Mouse (Mus musculus): ENCODE results near the gene Cog2.

Gene Cog2

GRCm38 (mm10) chr8:124546371-124546770 is 25.8 kb downstream of the Cog2 start:
- no peak for TF ChIP-seq NANOG (IDR thresholded peaks at IDR 0.05; ENCODE audit: borderline replicate concordance, low read length)
- no peak for TF ChIP-seq CTCF (conservative IDR thresholded peaks at IDR 0.05; ENCODE audit: low read length)
- TF ChIP-seq POU5F1 (IDR thresholded peaks at IDR 0.05; ENCODE audit: borderline replicate concordance, low read length), result no peak
- H3K27me3 ChIP-seq (ENCODE audit: insufficient read depth, low read length), result no peaks in the 10 kb centered on the region

GRCm38 (mm10) chr8:124546815-124547214 is 26.2 kb downstream of the Cog2 start:
- TF ChIP-seq NANOG (IDR thresholded peaks at IDR 0.05; ENCODE audit: borderline replicate concordance, low read length) (no peak), POU5F1 (IDR thresholded peaks at IDR 0.05; ENCODE audit: borderline replicate concordance, low read length) (no peak), CTCF (conservative IDR thresholded peaks at IDR 0.05; ENCODE audit: low read length) (no peak)
- peaks cover 41% of the 10 kb centered on the region for H3K4me1 ChIP-seq (replicated peaks; ENCODE audit: low read depth, low read length)
- H3K9me3 ChIP-seq (ENCODE audit: low read length), result peaks cover 14% of the 10 kb centered on the region
- H3K36me3 ChIP-seq (ENCODE audit: insufficient read depth, low read length), result peaks cover 99% of the 10 kb centered on the region
- no peaks in the 10 kb centered on the region for H3K27me3 ChIP-seq (ENCODE audit: insufficient read depth, low read length)
- H3K4me3 ChIP-seq (replicated peaks; ENCODE audit: low read length), result no peak overlapping the region

More at GRCm38 (mm10) chr8:124546371-124546770, 25.8 kb downstream of the Cog2 start:
- Histone ChIP-seq H3K4me1 (replicated peaks; ENCODE audit: low read depth, low read length) (peaks cover 41% of the 10 kb centered on the region), H3K4me3 (replicated peaks; ENCODE audit: low read length) (no peak overlapping the region), H3K9me3 (ENCODE audit: low read length) (peaks cover 14% of the 10 kb centered on the region), H3K36me3 (ENCODE audit: insufficient read depth, low read length) (peaks cover 99% of the 10 kb centered on the region)

GRCm38 (mm10) chr8:124547269-124547668 is 26.7 kb downstream of the Cog2 start:
- Histone ChIP-seq H3K27me3 (ENCODE audit: insufficient read depth, low read length) (no peaks in the 10 kb centered on the region), H3K36me3 (ENCODE audit: insufficient read depth, low read length) (peaks cover 99% of the 10 kb centered on the region), H3K4me3 (replicated peaks; ENCODE audit: low read length) (no peak overlapping the region), H3K9me3 (ENCODE audit: low read length) (peaks cover 14% of the 10 kb centered on the region), H3K4me1 (replicated peaks; ENCODE audit: low read depth, low read length) (peaks cover 41% of the 10 kb centered on the region)
- TF ChIP-seq POU5F1 (IDR thresholded peaks at IDR 0.05; ENCODE audit: borderline replicate concordance, low read length) (no peak), CTCF (conservative IDR thresholded peaks at IDR 0.05; ENCODE audit: low read length) (no peak), NANOG (IDR thresholded peaks at IDR 0.05; ENCODE audit: borderline replicate concordance, low read length) (no peak)

GRCm38 (mm10) chr8:124548187-124548586 is 27.6 kb downstream of the Cog2 start:
- Histone ChIP-seq H3K36me3 (ENCODE audit: insufficient read depth, low read length) (peaks cover 97% of the 10 kb centered on the region), H3K4me1 (replicated peaks; ENCODE audit: low read depth, low read length) (peaks cover 41% of the 10 kb centered on the region), H3K27me3 (ENCODE audit: insufficient read depth, low read length) (no peaks in the 10 kb centered on the region), H3K9me3 (ENCODE audit: low read length) (peaks cover 14% of the 10 kb centered on the region), H3K4me3 (replicated peaks; ENCODE audit: low read length) (no peak overlapping the region)
- TF ChIP-seq NANOG (IDR thresholded peaks at IDR 0.05; ENCODE audit: borderline replicate concordance, low read length) (no peak), POU5F1 (IDR thresholded peaks at IDR 0.05; ENCODE audit: borderline replicate concordance, low read length) (no peak), CTCF (conservative IDR thresholded peaks at IDR 0.05; ENCODE audit: low read length) (no peak)

GRCm38 (mm10) chr8:124551011-124551661 is 30.6 kb downstream of the Cog2 start:
- H3K4me1 ChIP-seq (replicated peaks; ENCODE audit: low read depth, low read length), result peaks cover 26% of the 10 kb centered on the region
- TF ChIP-seq POU5F1 (IDR thresholded peaks at IDR 0.05; ENCODE audit: borderline replicate concordance, low read length) (no peak), NANOG (IDR thresholded peaks at IDR 0.05; ENCODE audit: borderline replicate concordance, low read length) (no peak), CTCF (conservative IDR thresholded peaks at IDR 0.05; ENCODE audit: low read length) (no peak)
- no peak overlapping the region for H3K4me3 ChIP-seq (replicated peaks; ENCODE audit: low read length)
- H3K27me3 ChIP-seq (ENCODE audit: insufficient read depth, low read length), result no peaks in the 10 kb centered on the region
- H3K9me3 ChIP-seq (ENCODE audit: low read length), result peaks cover 14% of the 10 kb centered on the region
- H3K36me3 ChIP-seq (ENCODE audit: insufficient read depth, low read length), result peaks cover 68% of the 10 kb centered on the region

- H3K36me3 ChIP-seq (ENCODE audit: insufficient read depth, low read length), result peaks cover 28% of the 10 kb centered on the region
- no peaks in the 10 kb centered on the region for H3K27me3 ChIP-seq (ENCODE audit: insufficient read depth, low read length)
- TF ChIP-seq NANOG (IDR thresholded peaks at IDR 0.05; ENCODE audit: borderline replicate concordance, low read length) (no peak), POU5F1 (IDR thresholded peaks at IDR 0.05; ENCODE audit: borderline replicate concordance, low read length) (no peak), CTCF (conservative IDR thresholded peaks at IDR 0.05; ENCODE audit: low read length) (no peak)
- H3K9me3 ChIP-seq (ENCODE audit: low read length), result peaks cover 11% of the 10 kb centered on the region
- no peak overlapping the region for H3K4me3 ChIP-seq (replicated peaks; ENCODE audit: low read length)
- H3K4me1 ChIP-seq (replicated peaks; ENCODE audit: low read depth, low read length), result peaks cover 10% of the 10 kb centered on the region
Observed at GRCm38 (mm10) chr8:124555113-124555750, 34.7 kb downstream of the Cog2 start.

- H3K4me1 ChIP-seq (replicated peaks; ENCODE audit: low read depth, low read length), result peaks cover 10% of the 10 kb centered on the region
Observed at GRCm38 (mm10) chr8:124556164-124556563, 35.6 kb downstream of the Cog2 start.

GRCm38 (mm10) chr8:124556658-124557057 is 36.1 kb downstream of the Cog2 start:
- no peaks in the 10 kb centered on the region for H3K27me3 ChIP-seq (ENCODE audit: insufficient read depth, low read length)
- no peak overlapping the region for H3K4me3 ChIP-seq (replicated peaks; ENCODE audit: low read length)
- no peaks in the 10 kb centered on the region for H3K9me3 ChIP-seq (ENCODE audit: low read length)
- peaks cover 10% of the 10 kb centered on the region for H3K4me1 ChIP-seq (replicated peaks; ENCODE audit: low read depth, low read length)
- H3K36me3 ChIP-seq (ENCODE audit: insufficient read depth, low read length), result peaks cover 14% of the 10 kb centered on the region
- no peak for TF ChIP-seq NANOG (IDR thresholded peaks at IDR 0.05; ENCODE audit: borderline replicate concordance, low read length)
- TF ChIP-seq CTCF (conservative IDR thresholded peaks at IDR 0.05; ENCODE audit: low read length), result no peak
- no peak for TF ChIP-seq POU5F1 (IDR thresholded peaks at IDR 0.05; ENCODE audit: borderline replicate concordance, low read length)

More at GRCm38 (mm10) chr8:124556164-124556563, 35.6 kb downstream of the Cog2 start:
- TF ChIP-seq POU5F1 (IDR thresholded peaks at IDR 0.05; ENCODE audit: borderline replicate concordance, low read length) (no peak), CTCF (conservative IDR thresholded peaks at IDR 0.05; ENCODE audit: low read length) (no peak), NANOG (IDR thresholded peaks at IDR 0.05; ENCODE audit: borderline replicate concordance, low read length) (no peak)
- H3K27me3 ChIP-seq (ENCODE audit: insufficient read depth, low read length), result no peaks in the 10 kb centered on the region
- H3K36me3 ChIP-seq (ENCODE audit: insufficient read depth, low read length), result peaks cover 19% of the 10 kb centered on the region
- peaks cover 2% of the 10 kb centered on the region for H3K9me3 ChIP-seq (ENCODE audit: low read length)
- no peak overlapping the region for H3K4me3 ChIP-seq (replicated peaks; ENCODE audit: low read length)

Data from E14TG2a.4 (cell line).